Mouse (Mus musculus) T-helper 1 cell (primary cell): ENCODE measurements at regions not wholly inside any gene's neighbourhood (a gene's known extent, or its start where the extent isn't known, plus 50 kb on each side); places are given as distances from the start of the nearest gene placed in this dataset.
"Not testable (repeated sequence)": the region's sequence is repeated elsewhere in the genome, so short reads cannot be mapped to it uniquely, and the experiment has no call there.

Experiments
- in situ Hi-C: fragments of 300-600 bp; cut with MboI, MseI; formaldehyde crosslinking; loops from one replicate; pipeline ENCODE4 v1.15.1; 2025; ENCODE audit warnings: high pct_unique_total_duplicates

- in situ Hi-C loops: no loop called here
These were observed 419.0 kb upstream of the N6amt1 start for GRCm38 (mm10) chr16:86934989-86935388.

DNA sequence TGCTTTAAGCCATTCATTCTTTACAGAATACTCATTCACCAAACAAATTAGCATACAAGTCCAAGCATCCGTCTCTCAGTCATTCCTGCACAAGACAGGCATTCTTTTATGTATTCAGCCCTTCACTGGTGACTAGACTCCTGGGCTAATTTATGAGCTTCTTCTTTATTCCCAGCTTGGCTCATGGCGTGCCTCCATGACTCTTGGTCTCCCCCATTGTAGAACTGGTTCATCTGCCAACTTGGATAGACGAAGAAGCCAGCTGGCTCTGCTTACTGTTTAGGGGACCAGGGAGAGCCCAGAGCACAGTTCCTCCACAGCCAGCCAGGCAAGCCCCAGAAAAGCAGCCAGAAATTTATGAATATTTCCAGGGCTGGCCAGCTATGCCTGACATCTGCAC is 421.2 kb upstream of the N6amt1 start:
- in situ Hi-C loops: no loop called here

DNA sequence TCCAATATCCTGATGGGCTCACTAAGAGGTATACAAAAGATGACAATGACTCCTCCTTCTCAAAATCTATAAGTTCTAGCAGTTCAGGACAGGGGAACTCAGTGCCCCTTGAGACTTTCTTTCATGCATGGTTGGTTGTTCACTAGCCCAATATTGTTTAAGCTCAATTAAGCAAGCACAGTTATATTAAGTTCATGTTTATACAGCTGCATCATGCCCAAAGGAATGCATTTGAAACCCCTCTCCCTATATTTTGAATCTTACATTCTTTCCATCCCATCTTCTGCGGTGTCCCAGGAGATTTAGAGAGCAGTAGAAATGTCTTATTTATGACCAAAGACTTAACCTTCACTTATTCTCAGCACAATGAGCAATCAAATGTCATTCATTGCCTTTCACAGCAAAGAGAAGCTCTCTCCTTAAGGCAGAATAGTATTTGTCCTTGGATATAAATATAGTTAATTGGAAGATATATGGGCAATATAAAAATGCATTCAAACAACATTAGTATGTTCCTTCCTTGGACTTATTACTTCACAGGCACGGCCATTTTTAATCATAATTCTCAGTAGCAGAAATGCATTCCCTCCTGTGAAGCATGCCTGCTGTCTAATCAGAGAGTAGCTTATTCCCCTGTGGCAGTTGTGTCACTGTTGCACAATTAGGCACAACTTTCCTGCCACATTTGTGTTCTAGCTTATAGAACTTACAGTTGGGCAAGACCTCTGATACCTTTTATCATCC is 455.8 kb upstream of the N6amt1 start:
- in situ Hi-C loops: no loop called here

DNA sequence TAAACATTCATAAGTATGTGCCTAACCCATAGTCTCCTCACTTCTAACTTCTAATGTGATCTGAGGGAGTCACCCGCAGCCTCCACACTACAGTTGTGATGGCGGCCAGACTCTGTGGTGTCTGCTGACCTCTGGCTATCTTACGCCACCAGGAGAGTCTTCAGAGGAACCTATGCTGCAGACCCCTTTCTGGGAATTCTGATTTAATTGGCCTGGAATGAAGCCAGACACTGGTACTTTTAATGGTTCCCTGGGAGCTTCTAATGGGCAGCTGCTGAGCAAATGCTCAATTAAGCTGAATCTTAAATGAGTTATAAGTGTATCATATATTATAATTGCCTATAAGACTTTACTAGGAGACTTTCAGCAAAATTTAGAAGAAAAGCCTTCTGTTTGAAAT is 459.0 kb upstream of the N6amt1 start:
- in situ Hi-C loops: no loop called here

DNA sequence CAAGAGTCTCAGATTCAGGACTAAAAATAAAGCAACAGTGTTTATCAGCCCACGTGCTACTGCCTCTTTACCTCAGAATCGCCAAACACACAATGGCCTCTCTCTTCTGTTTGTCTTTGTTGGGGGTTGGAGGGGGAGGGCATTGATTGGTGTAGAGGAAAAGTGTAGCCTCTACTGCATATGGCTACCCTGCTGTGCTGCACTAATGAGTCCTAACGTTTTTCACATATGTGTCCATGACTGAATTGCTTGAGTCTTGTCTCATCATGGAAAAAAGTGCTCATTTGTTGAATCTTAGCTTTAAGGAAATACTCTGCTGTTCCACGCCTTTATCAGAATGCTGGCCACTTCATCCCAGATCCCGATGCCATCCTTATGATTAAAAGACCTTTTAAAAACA is 459.7 kb upstream of the N6amt1 start:
- in situ Hi-C loops: no loop called here

GRCm38 (mm10) chr16:86888421-86888820 is 465.6 kb upstream of the N6amt1 start:
- in situ Hi-C loops: no loop called here

GRCm38 (mm10) chr16:86887605-86888004 is 466.4 kb upstream of the N6amt1 start:
- in situ Hi-C loops: no loop called here

DNA sequence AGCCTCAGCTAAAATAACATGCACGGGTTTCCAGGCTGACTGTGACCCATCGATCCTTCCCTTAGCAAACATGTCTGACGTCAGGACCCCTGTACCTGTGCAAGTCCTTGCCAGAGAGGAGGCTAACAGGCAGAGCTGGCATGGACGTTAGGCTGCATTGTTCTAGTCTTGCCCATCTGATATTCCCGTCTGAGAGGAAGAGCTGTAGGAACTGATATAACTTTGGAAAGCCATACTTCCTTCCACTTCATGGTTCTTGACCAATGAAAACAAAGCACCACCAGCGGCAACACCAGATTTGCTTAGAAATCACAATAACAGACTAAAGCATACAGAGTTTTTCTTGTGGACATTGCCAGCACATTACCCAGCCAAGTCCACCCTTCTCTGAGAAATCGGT is 470.1 kb upstream of the N6amt1 start:
- in situ Hi-C loops: no loop called here

GRCm38 (mm10) chr16:86882529-86882928 is 471.5 kb upstream of the N6amt1 start:
- in situ Hi-C loops: no loop called here

DNA sequence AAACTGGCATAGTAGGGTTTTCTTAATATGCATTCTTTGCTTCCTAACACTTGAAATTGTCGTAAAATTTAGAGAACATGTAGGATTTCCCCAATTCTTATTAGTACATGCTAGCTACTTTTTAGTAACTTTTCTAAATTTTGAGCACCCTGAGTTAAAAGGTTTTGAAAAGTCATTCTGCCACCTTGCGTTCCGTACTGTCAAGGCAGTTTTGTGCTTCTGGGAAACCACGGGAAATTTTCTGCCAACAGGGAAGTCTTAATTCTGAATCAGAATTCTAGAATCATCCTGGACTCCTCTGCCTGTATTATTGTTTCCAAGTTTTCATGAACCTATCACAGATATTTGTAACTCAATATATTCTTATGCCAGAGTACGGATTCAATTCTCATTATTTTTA is 472.4 kb upstream of the N6amt1 start:
- in situ Hi-C loops: no loop called here

DNA sequence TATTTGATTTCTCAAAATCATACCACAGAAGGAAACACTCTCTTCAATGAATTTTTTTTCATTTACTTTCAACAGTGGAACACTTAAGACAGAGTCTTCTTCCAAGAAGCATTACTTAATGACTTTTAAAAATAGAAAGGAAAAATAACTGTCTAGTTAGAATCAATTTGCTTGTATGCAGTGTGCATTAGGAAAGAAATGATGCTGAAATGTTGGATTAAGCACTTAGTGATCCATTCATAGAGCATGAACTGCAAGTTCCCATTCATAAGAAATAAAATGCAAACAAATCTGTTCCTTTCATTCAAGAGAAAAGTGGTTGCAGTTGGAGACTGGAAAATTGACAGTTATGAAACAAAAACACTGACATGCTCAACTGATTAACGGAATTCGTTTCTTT is 493.2 kb upstream of the N6amt1 start:
- in situ Hi-C loops: no loop called here

- in situ Hi-C loops: no loop called here
These were observed 498.1 kb upstream of the N6amt1 start for GRCm38 (mm10) chr16:86855891-86856290.

DNA sequence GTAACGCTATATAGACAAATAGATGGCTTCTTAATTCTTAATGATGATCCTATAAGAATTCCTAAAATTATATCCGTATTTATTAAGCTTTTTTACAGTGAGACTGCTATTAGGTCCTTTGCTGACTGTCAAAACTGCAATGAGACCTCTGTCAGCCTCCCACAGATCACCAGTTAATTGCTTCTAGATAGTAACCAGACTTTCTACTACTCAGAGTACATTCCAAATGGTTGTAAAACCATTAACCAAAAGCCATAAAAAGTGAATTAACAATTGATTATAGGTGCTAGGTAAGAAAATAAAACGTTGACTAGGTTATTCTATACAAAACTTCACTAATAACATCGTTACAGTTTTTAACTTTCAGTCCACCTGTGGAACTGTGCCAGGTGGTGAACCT is 498.7 kb upstream of the N6amt1 start:
- in situ Hi-C loops: no loop called here

DNA sequence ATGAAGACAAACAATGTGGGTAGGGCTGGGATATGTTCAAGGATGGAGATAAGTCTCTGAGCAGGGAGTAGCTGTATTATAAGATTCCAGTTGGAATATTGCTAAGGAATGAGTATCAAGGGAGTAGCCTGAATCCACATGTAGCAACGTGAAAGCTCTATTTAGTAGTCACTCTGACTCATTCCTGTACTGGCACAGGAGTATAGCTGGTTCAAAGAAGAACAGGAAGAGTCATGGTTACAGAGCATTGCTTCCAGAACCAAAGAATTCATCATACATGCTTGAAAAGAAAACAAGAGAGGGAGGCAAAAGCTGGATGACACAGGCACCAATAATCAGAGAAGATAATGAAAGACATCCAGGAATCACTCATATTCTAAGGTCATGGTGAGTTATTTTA is 500.6 kb upstream of the N6amt1 start:
- in situ Hi-C loops: no loop called here

DNA sequence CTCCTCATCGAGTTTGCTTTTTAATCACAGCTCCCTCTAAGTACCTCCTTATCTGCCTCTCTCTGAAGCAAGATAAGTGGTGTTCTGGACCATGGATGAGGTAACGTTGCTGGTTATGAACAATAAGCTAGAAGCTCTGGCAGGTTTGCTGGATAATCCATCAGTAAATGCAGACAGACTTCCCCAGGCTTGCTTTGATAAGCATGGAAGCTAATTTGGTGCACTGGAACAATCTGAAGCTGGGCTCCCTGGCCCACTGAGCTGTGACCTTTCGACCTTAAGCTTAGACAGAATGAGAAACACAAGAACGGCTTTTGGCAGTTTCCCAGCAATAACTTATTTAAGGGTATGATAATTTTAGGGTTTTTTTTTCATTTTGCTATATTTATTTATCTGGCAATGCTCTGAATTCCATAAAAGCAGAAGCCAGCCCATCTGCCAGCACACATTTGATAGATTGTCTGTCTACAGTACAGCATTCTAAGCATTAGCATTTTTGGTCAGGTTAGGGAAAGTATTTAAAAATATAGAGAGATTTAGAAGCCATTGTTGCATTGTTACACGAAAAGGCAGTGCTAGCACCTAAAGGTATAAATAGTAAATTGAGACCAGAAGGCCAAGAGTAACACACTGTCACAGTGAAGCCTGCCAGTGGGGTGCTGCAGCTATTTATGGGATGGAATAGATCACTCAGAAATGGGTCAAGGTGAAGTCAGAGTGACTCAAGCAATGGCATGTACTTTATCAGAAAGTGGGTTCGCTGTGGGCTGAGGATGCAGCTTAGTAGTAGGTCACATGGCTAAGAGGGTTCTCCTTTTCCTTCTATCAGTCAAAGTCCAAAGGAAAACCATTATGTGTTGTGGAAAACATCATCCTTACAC is 515.3 kb upstream of the N6amt1 start:
- in situ Hi-C loops: no loop called here

GRCm38 (mm10) chr16:86827645-86828044 is 526.3 kb upstream of the N6amt1 start:
- in situ Hi-C loops: no loop called here

DNA sequence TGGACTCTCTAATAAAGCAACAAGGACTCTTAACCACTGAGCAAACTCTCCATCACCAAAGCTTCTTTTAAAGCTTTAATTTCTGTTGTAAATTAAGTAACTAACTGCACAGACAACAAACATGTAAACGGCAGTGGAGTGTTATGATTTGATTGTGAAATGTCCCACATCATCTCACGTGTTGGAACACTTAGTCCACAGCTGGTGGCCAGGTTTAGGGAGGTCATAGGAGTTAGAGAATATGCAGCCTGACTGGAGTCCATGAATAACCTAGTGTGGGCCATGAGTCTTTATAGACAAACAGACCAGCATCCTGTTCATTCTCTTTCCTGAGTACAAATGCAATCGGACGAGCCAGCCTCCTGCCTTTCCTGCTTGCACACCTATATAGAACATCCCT is 527.3 kb upstream of the N6amt1 start:
- in situ Hi-C loops: no loop called here

GRCm38 (mm10) chr16:86823496-86823895 is 530.5 kb upstream of the N6amt1 start:
- in situ Hi-C loops: no loop called here

DNA sequence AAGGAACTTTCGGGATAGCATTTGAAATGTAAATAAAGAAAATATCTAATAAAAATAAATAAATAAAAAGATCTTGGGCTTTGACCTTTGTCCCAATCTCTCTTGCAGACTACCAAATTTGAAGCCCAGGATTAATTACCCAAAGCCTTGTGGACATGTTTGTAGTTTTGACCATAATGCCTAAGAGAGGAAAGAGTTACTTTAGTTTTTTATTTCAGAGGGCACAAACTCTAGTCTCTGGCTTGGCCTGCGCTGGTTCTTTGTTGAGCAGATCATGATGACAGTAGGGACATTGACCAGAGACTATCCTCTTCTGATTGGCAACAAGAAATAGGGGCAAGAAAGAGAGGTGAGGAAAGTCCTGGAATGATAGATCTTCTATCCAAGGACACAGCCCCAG is 532.4 kb upstream of the N6amt1 start:
- in situ Hi-C loops: no loop called here

DNA sequence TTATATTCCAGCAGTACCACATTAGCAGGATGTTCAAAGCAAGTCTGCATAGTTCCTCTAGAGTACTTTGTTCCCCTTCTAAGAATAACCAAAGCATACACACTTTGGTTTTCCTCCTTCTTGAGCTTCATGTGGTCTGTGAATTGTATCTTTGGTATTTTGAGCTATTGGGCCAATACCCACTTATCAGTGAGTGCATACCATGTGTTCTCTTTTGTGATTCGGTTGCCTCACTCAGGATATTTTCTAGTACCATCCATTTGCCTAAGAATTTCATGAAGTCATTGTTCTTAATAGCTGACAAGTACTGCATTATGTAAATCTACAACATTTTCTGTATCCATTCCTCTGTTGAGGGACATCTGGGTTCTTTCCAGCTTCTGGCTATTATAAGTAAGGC is 535.3 kb upstream of the N6amt1 start:
- in situ Hi-C loops: not testable (repeated sequence)

GRCm38 (mm10) chr16:86816763-86817593 is 537.0 kb upstream of the N6amt1 start:
- in situ Hi-C loops: no loop called here

DNA sequence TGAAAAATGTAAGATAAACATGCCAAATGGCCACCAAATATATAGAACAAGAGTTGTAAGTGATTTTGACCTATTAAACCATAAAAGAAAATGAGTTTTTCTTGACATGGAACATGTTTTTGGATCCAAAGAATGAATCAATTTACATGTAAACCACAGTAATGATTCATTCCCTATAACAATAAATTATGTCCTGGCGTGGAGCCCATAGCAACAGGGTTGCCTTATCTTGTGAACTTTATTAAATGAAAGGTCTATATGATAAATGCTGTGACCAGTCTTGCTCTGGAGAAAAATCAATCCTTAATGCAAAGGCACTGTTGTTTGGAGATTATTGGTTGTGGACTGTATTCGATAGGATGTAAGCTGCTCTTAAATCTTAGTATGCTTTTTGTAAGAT is 538.0 kb upstream of the N6amt1 start:
- in situ Hi-C loops: no loop called here
